Mouse (Mus musculus) forebrain, postnatal 0 days (tissue): ENCODE results near the gene Apoh. TPM values are rescaled to one million over a fixed set of nuclear protein-coding genes. Genes with fewer than 3 reads are reported as not detected.
A peak's percentile ranks its signal among the peaks of the same experiment; 100 is the strongest.

Source experiments
- ATAC-seq: fragments of 200-750 bp; cut with Nextera tagmentation; 2 replicates; pipeline ENCODE4 v1.8.0; 2017; ENCODE audit warnings: mild to moderate bottlenecking, moderate library complexity
- DNase-seq: peaks from one replicate; pipeline ENCODE4 v3.0.0-alpha.2; 2015
- H3K27ac ChIP-seq: fragments of 300-500 bp; sonication (generic); 2 replicates; pipeline ENCODE4 v1.5.1; 2014; ENCODE audit warnings: low read depth, mild to moderate bottlenecking, antibody characterized with exemption, low read length, moderate library complexity, mixed read lengths
- H3K27me3 ChIP-seq: fragments of 300-500 bp; sonication (generic); 2 replicates; pipeline ENCODE4 v1.6.1; 2014; ENCODE audit warnings: mild to moderate bottlenecking, low read length, mixed read lengths; ENCODE audit not compliant: insufficient read depth
- H3K36me3 ChIP-seq: fragments of 300-500 bp; sonication (generic); 2 replicates; pipeline ENCODE4 v1.6.1; 2014; ENCODE audit warnings: mild to moderate bottlenecking, moderate library complexity; ENCODE audit not compliant: insufficient read depth
- H3K4me1 ChIP-seq: fragments of 300-500 bp; sonication (generic); 2 replicates; pipeline ENCODE4 v1.6.1; 2014; ENCODE audit warnings: antibody characterized with exemption; ENCODE audit not compliant: insufficient read depth
- H3K4me2 ChIP-seq: fragments of 300-500 bp; sonication (generic); 2 replicates; pipeline ENCODE4 v1.6.1; 2014; ENCODE audit warnings: low read depth, mild to moderate bottlenecking, moderate library complexity
- H3K4me3 ChIP-seq: fragments of 300-500 bp; sonication (generic); 2 replicates; pipeline ENCODE4 v1.5.1; 2014; ENCODE audit warnings: low read depth, low read length, mixed read lengths
- H3K9ac ChIP-seq: fragments of 300-500 bp; sonication (generic); 2 replicates; pipeline ENCODE4 v1.6.1; 2014; ENCODE audit warnings: mild to moderate bottlenecking
- H3K9me3 ChIP-seq: fragments of 300-500 bp; sonication (generic); 2 replicates; pipeline ENCODE4 v1.6.1; 2016; ENCODE audit warnings: low read length
- CTCF ChIP-seq: sonication (generic); IDR thresholded peaks from 2 replicates; pipeline ENCODE4 v1.5.1; 2016; ENCODE audit warnings: antibody characterized with exemption, control low read depth, low read depth
- WGBS: fragments of 180-500 bp; shearing (Covaris S2); extraction: QIAGEN DNeasy Blood & Tissue Kit; methylation state at CpG from one replicate; pipeline ENCODE4 v1.1.7; 2014; 5-methylcytosine and 5-hydroxymethylcytosine counted together
- polyA plus RNA-seq: library from polyadenylated mRNA; unstranded; fragments of >200 nt; fragmentation: Nextera tagmentation; extraction: Ambion mirVana; gene quantifications from 2 replicates; pipeline ENCODE4 v1.2.1, GENCODE M21; 2015
- total RNA-seq: library from RNA; depleted of rRNA; stranded (reverse); fragments of >200 nt; gene quantifications from 2 replicates; pipeline ENCODE4 v1.2.3, GENCODE M21; 2014

Apoh gene
- total and polyA plus RNA-seq, 2 experiments from 2014 or later = 0.25 to 0.67 TPM

DNA sequence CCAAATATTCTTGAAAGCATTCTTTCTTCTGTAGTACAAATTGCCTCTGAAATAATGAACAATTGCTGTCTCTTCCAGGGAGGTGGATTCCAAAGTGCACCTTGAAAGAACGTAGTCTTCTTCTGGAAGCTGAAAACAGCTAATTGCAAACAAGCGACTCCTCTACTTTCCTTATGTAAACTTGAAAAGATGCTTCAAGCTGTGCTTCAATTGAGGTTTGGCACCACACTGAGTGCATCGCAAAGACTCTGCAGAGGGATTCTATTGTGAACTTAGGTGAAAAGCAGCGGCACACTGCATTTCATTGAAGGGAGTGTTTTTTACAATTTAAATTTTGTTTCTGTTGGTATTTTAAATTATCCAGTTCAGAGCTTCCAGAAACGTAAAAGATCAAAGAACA, 81.0 kb downstream of the Apoh start:
- H3K27me3 ChIP-seq = no peaks in the 10 kb centered on the region
- peak overlapping the region; percentile 39; the same call in 1 of the 2 replicates for H3K9ac ChIP-seq
- no peak overlapping the region for H3K27ac ChIP-seq

DNA sequence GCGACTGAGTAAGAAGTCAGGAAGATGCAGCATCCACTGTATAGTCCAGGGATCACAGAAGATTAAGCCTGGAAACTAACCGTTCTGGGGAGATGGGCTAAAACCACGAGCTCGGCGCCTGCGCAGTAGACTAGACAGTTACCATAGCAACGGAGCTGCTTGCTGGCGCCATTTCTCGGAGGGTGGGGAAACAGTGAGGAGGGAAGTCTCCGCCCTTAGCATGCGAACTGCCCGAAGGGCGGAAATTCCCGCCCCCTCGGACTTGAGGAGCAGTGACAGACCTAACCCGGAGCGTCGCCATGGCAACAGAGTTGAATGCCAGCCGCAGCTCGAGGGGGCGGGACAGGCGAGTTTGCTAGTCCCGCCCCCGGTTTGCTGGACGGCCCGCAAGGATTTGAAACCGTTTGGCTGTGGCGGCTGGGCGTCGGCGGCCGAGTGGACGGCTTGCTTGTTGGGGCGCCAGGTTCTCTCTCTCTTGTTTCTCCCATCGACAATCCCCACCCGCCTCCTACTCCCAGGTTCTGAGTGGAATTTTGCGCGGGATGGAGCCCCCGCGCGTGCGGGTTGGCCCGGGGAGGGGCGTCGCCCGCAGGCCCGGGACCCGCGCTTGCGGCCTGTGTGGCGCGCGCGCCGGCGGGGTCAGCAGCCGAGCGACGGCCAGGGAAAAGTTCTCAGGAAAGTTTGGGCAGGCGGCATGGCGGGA, 81.9 kb downstream of the Apoh start, which contains the start of gene Cep112:
TSS of gene Cep112 (plus strand) at position 304 of the 703 bp plus-strand sequence.
- under 1% methylated on average over 61 of the region's 61 CpGs for WGBS
- peak within 1 kb of the TSS; percentile 64 for H3K4me3 ChIP-seq
- DNase-seq (peak; percentile 98), ATAC-seq (peak; percentile 96)
- H3K4me2 ChIP-seq = peak within 1 kb of the TSS; percentile 58
- peak within 1 kb of the TSS; percentile 39 for H3K9ac ChIP-seq
- H3K27ac ChIP-seq = peak within 1 kb of the TSS; percentile 35; the same call in 1 of the 2 replicates
- no peaks in the 10 kb centered on the region for H3K9me3 ChIP-seq
- TF ChIP-seq CTCF = no peak
- H3K27me3 ChIP-seq = no peaks in the 10 kb centered on the region
- no peaks in the 10 kb centered on the region for H3K36me3 ChIP-seq
- peaks cover 14% of the 10 kb centered on the region; the same call in 1 of the 2 replicates for H3K4me1 ChIP-seq

More for the DNA sequence above, 81.0 kb downstream of the Apoh start:
- H3K4me2 ChIP-seq = peak overlapping the region; percentile 58
- no peaks in the 10 kb centered on the region for H3K36me3 ChIP-seq
- H3K4me1 ChIP-seq = peaks cover 14% of the 10 kb centered on the region; the same call in 1 of the 2 replicates
- H3K4me3 ChIP-seq = peak overlapping the region; percentile 64
- DNase-seq (no peak), ATAC-seq (no peak)
- 2% methylated on average over 5 of the region's 5 CpGs for WGBS
- TF ChIP-seq CTCF = no peak
- H3K9me3 ChIP-seq = no peaks in the 10 kb centered on the region

DNA sequence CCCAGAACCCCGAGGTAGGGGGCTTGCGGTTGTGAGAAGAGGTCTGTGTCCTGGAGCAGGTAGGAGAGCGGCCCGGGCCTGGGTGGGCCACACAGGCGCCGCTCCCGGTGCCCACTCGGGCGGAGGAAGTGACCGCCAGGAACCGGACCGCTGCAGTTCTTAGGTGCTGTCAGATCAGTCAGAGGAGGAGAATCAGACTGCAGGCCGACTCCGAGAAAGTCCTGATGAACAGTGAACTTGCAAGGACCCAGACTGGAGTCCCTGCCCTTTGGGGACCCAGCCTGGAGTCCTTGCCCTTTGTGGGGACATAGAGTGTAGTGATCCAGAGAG, 82.4 kb downstream of the Apoh start:
- Histone ChIP-seq H3K4me1 (peaks cover 14% of the 10 kb centered on the region; the same call in 1 of the 2 replicates), H3K27ac (0 out of 2 replicates have a peak overlapping the region, but pooled peaks have one; percentile 35), H3K9ac (peak overlapping the region; percentile 39), H3K27me3 (no peaks in the 10 kb centered on the region), H3K9me3 (no peaks in the 10 kb centered on the region), H3K4me2 (peak overlapping the region; percentile 58), H3K36me3 (no peaks in the 10 kb centered on the region), H3K4me3 (peak overlapping the region; percentile 64)
- TF ChIP-seq CTCF = no peak
- ATAC-seq (no peak), DNase-seq (no peak)
- WGBS = 5% methylated on average over 14 of the region's 14 CpGs

DNA sequence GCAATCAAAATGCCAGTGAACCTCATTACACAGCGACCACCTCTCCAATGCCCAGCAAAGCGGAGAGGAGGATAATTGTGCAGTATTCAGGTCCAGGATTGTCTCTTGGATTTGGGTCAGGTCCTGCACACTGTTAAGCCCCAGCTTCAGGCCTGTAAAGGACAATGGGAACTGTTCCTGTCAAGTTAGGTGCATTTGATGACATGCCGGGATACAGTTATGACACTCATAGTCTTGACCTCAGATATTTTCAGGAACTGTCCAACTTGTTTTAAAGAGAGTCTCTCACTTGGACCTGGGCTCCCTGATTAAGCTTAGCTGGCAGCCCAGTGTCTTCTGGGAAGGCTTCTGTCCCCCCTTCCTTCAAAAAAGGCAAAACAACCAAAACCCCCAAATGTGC, 82.9 kb downstream of the Apoh start:
- H3K9me3 ChIP-seq = no peaks in the 10 kb centered on the region
- H3K9ac ChIP-seq = no peak overlapping the region
- no peak for ATAC-seq
- peak overlapping the region; percentile 58; the same call in 1 of the 2 replicates for H3K4me2 ChIP-seq
- H3K4me3 ChIP-seq = peak overlapping the region; percentile 64; the same call in 1 of the 2 replicates
- H3K27ac ChIP-seq = no peak overlapping the region
- H3K27me3 ChIP-seq = no peaks in the 10 kb centered on the region
- no peak for TF ChIP-seq CTCF
- peaks cover 14% of the 10 kb centered on the region; the same call in 1 of the 2 replicates for H3K4me1 ChIP-seq
- H3K36me3 ChIP-seq = no peaks in the 10 kb centered on the region
- WGBS = 70% methylated on average over 3 of the region's 3 CpGs
- DNase-seq = no peak

DNA sequence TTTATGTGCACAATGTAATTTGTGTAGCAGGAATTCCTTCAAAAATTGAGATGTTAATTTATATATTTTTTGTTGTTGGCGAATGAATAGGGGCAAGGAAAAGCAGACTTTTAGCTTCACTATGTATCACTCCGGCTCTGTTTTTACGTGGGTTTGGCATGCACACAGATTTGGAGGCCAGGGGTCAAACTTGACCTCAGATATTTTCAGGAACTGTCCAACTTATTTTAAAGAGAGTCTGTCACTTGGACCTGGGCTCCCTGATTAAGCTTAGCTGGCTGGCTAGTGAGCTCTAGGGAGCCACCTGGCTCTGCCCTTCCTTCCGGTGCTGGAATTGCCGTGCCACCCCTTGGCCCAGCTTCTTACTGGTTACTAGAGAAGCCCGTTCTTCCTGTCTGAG, 84.0 kb downstream of the Apoh start:
- no peak for TF ChIP-seq CTCF
- Histone ChIP-seq H3K4me1 (peaks cover 14% of the 10 kb centered on the region; the same call in 1 of the 2 replicates), H3K9ac (no peak overlapping the region), H3K4me3 (no peak overlapping the region), H3K9me3 (no peaks in the 10 kb centered on the region), H3K27me3 (no peaks in the 10 kb centered on the region), H3K27ac (no peak overlapping the region), H3K36me3 (no peaks in the 10 kb centered on the region), H3K4me2 (no peak overlapping the region)
- DNase-seq (no peak), ATAC-seq (no peak)
- 47% methylated on average over 6 of the region's 6 CpGs for WGBS

DNA sequence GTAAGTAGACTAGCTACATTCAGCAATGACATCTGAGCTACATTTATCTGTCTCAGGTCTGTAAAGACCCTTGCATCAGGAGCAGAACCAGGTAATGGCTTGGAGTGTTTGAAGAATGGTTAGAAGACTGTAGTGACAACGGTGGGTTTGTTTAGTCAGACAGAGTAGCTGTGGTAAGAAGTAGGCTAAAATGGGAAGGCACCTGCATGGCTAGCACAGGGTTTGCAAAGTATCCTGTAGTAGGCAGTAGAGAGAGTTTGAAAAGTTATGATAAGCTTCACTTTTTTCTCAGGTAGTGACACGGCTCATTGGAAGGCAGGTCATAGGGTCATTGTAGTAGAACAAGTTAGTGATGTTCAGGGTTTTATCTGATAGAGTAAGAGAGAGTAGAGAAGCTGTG, 85.9 kb downstream of the Apoh start:
- H3K4me3 ChIP-seq = no peak overlapping the region

DNA sequence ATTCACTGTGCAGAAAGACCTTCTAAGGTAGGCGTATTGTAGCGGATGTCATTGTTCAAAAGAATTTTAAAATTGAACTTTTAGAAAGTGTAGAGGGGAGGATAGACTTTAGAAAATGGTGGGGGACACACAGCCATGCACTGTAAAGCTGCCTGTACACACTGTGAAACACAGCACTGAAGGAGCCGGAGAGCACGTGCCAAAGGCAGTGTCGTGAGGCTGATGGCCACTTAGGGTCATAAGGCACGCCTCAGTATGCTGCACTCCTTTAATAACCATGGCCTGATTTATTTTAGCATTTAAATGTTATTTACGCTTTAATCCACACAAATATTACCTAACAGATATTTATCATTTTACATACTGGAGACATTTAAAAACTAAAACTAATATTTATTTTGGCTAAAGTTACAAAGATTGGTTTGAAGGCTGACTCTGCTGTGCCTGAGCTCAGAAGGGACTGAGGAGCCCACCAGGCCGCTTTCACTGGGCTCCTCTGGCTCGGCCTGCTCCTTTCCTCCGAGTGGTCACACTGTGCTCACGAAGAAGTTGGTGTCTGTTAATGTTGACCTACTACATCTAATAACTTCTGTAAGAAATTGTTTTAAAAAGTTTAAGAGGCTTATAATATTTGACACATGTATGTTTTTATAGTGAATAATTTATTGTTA, 100.9 kb downstream of the Apoh start:
- Histone ChIP-seq H3K27me3 (no peaks in the 10 kb centered on the region), H3K9me3 (no peaks in the 10 kb centered on the region), H3K4me2 (no peak overlapping the region), H3K9ac (no peak overlapping the region), H3K4me3 (no peak overlapping the region), H3K27ac (no peak overlapping the region), H3K36me3 (no peaks in the 10 kb centered on the region; the same call in 1 of the 2 replicates), H3K4me1 (no peaks in the 10 kb centered on the region)
- TF ChIP-seq CTCF = no peak
- WGBS = 83% methylated on average over 11 of the region's 11 CpGs
- ATAC-seq (no peak), DNase-seq (no peak)

More for the DNA sequence above, 85.9 kb downstream of the Apoh start:
- Histone ChIP-seq H3K27me3 (no peaks in the 10 kb centered on the region), H3K9ac (no peak overlapping the region), H3K9me3 (no peaks in the 10 kb centered on the region), H3K36me3 (no peaks in the 10 kb centered on the region), H3K27ac (no peak overlapping the region), H3K4me1 (0 out of 2 replicates have a peak, but pooled peaks cover 4% of the 10 kb centered on the region), H3K4me2 (no peak overlapping the region)
- TF ChIP-seq CTCF = no peak
- WGBS = 88% methylated on average over 2 of the region's 2 CpGs
- ATAC-seq (no peak), DNase-seq (no peak)
